Mouse (Mus musculus): ENCODE measurements around the gene Dcdc2a.

DNA sequence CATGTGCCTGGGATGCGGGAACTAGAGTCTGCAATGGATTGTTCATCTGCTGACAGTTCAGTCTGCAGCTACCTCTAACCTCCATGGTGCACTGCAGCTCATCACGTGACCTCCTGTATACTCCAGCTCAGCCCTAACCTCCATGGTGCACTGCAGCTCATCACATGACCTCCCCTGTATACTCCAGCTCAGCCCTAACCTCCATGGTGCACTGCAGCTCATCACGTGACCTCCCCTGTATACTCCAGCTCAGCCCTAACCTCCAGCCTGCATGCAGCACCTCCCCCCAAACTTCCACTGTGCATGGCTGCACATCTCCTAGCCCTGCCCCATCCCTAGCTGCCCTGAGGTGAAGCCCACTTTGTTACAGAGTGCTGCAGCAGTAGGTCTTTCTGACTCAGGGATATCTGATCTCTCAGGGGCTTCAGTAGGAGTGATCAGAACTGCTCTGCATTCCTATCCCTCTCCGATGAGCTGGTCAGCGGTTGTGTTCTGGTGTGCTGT lies 54.8 kb downstream of the Dcdc2a start:
- no peak for TF ChIP-seq CTCF (IDR thresholded peaks at IDR 0.05; ENCODE audit: borderline replicate concordance, insufficient read depth, low read depth, low read length)
- TF ChIP-seq POLR2A (IDR thresholded peaks at IDR 0.05; ENCODE audit: borderline replicate concordance, insufficient read depth, low read length) = no peak

Measured in cerebellum, adult 2 months (tissue).